Mouse (Mus musculus): ENCODE measurements around the gene Pitx3.
"Not testable (repeated sequence)": the region's sequence is repeated elsewhere in the genome, so short reads cannot be mapped to it uniquely, and the experiment has no call there.

Gene Pitx3

DNA sequence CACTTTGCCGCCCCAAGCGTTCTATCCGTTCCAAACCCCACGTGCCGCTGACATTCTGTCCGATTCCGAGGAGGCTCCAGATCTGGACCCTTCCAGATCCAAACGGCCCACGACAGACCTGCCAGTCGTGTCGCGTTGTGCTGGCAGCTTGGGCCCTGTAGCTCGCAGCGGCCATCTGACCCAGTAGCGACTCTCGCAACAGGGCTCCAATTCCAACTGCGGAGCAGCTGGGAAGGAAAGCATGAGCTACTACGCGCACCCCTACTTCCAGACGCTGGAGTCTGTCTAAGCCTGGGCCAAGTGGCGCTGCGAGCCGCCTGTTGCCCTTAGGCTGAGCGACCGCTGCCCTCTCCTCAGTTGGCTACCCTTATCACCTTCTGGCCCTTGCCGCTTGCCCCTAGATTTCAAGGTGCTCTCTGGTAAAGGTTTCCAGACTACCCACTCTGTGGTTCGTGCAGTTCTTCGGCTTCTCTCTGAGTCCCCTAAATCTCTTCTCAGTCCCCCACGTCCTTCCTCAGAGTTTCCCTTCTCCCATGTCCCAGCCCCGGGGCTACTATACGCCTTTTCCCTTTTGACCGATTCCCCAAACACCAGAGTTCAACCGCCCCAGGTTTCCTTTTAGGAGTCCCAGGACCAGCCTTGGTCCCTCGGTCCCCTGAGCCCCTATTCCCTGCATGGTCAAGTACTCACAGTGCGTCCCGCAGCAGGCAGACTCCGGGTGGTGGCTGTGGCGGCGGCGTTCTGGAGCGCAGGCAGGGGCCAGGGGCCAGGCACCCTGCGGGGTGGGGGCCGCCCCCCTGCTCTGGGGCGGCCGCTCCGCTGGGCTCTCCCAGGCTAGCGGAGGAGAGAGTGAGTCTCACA, at the start of gene Pitx3:
Gene Pitx3 (minus strand): TSS at position 816 of the 861 bp plus-strand sequence.
- no peak for DNase-seq (ENCODE audit: low read depth, low spot score)

DNA sequence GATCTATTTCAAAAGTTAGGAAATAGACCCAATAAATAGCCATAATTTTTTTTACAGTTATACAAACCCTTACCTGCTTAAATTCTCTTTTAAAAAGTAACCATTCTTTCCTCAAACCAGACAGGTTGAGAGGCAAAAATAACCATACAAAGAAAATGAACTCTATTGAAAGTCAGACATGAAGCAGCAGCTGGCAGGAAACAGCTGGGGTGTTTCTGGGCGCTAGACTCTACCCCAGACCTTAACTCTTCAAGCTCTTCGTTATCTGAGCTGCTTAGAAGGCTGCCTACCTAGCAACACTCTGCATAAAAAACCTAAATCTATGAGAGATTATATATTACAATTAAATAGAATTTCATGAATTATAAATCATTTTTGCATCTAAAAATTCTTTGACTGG, 39.1 kb upstream of the Pitx3 start:
- DNase-seq (ENCODE audit: low read depth, low spot score), result no peak

DNA sequence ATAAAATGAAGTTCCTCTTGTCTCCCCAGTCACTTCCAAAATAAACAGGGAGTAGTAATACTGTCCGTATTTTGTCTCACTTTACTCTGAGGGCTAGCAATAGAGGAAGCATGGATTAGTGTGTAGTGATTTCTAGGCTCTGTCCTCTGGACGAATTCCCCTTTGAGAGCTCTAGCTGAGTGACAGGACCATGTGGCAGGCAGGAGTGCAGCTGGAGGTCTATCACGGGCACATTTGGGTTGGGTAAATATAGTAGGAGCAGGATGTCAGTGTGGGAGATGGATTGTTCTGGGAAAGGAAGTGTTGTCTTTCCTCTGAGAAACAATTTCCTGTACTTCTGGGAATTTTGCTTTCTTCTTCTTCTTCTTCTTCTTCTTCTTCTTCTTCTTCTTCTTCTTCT, 38.5 kb upstream of the Pitx3 start:
- DNase-seq (ENCODE audit: low read depth, low spot score), result no peak

DNA sequence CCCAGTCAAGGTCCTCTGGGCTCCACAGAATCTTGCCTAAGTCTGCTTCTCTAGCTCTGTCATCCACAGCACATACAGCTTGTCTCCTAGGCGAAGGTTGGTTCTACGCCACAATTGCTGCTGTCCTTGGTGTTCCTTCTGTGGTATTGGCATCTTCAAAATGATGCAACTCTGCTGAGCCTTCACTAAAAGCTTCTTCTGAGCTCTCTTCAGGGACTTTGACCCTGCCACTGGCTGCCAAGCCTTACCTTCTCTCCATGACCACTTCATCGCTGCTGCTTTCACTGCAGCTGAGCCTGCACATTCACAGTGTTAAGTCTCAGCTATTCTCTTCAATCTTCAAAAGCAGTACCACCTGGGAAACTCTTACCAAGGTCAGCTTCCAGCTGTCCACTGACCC, 34.1 kb upstream of the Pitx3 start:
- DNase-seq (ENCODE audit: low read depth, low spot score), result no peak

DNA sequence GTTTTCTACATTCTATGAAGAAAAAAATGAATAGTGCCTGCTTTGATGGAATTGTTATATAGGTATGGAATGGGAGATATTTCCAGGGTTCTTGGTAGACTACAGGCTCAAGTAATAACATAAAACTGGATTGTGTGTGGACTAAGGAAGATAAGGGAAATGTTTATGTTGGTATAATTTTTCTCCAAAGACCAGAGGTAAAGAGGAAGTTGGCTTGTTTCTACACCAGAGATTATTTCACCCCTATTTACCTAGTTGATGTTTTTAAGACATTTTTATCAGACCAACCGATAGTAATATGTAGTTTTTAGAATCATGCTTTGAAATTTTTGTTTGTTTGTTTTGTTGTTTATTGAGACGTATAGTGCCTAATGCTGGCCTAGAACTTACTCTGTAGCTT, 32.1 kb upstream of the Pitx3 start:
- no peak for DNase-seq (ENCODE audit: low read depth, low spot score)

DNA sequence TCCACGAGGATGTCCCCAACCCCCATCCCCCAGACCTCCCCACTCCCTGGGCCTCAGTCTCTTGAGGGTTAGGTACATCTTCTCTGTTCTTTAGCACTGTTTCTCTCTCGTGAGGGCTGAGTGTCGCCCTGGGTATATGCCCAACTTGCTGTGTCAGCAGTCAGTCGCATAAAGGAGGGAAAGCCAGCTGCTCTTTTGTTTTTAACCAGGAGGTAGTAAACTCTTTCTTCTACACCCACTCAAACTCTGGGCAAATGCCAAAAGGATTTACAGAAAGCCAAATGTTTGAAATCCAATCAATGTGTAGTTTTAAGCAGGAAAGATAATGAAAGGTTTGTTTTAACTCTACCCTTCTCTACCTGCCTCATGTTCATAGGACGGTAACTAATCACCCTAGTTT, 28.9 kb upstream of the Pitx3 start:
- no peak for DNase-seq (ENCODE audit: low read depth, low spot score)

DNA sequence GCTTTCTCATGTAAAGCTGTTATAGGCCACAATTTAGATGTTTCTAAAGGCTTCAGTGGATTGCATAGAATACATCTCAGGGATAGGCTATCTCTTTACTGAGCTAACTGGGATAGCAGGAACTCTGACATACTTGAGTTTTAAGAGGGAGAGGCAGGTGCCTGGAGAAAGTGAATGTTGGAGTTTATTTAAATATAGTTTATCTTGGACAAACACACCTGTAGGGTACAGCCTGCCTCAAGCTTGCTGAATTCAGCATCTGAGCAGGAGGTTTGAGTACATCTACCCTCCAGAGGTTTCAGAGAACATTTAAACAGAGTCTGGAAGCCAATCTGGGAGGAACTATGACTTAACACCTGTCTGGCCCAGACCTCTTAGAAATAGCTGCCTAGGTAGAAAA, 27.0 kb upstream of the Pitx3 start:
- DNase-seq (ENCODE audit: low read depth, low spot score), result no peak

DNA sequence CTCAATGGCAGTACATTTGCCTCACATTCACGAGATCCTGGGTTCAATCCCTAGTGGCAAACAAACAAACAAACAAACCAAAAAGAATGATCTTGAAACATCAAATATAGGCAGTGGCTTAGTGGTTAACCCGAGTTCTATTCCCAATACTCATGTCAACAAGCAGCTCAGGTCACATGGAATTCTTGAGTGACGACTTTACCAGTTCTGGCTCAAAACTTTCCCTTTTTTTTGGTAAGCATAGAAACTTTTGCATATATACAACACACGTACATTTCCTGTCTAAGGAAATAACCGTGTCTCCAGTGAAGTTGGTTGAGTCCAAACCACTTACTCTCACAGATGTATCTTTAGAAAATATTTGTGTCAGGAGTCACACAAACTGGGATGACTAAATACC, 24.4 kb upstream of the Pitx3 start:
- DNase-seq (ENCODE audit: low read depth, low spot score), result no peak

DNA sequence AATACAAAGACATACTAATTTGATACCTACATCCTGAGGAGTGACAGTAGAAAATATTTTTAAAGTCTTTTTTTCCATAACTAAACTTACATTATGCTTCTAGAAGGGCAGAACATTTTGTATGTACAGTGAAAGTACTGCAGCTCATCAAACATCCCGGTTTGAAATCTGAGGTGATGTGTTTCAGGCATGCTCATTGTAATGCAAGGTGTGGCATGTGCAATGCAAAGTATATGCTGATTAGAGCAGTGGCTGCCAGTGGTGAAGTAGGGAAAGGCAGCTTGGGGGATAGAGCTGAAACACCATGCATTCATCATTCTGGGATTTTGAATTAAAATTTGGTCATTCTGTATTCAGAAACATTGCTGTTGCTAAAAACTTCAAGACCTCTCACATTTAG, 21.8 kb upstream of the Pitx3 start:
- no peak for DNase-seq (ENCODE audit: low read depth, low spot score)

DNA sequence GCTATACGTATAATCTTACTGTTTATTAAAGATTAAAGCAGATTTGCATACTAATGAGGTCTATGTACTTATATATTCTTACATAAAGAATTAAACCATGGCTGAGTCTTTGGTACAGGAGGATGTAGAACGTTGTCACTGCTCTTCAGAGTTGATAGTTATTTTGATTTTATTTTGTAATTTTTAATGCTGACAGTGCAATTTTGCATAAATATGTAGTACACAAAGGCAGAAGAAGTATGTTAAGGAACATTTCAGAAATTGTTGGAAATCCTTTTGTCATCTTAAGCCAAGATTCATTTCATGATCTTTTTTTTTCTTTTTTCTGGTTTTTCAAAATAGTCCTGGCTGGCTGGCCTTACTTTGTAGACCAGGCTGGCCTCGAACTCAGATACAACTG, 21.3 kb upstream of the Pitx3 start:
- DNase-seq (ENCODE audit: low read depth, low spot score), result no peak

DNA sequence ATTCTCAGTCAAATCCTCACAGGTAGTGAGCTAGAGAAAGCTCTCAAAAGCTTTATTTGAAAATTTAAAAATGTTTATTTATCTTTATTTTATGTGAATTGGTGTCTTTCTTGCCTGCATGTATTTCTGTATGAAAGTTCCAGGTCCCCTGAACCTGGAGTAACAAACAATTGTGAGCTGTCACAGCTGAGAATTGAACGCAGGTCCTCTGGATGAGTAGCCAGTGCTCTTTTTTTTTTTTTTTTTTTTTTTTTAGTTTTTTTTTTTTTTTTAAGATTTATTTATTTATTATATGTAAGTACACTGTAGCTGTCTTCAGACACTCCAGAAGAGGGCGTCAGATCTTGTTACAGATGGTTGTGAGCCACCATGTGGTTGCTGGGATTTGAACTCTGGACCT, 19.0 kb upstream of the Pitx3 start:
- not testable (repeated sequence) for DNase-seq (ENCODE audit: low read depth, low spot score)

DNA sequence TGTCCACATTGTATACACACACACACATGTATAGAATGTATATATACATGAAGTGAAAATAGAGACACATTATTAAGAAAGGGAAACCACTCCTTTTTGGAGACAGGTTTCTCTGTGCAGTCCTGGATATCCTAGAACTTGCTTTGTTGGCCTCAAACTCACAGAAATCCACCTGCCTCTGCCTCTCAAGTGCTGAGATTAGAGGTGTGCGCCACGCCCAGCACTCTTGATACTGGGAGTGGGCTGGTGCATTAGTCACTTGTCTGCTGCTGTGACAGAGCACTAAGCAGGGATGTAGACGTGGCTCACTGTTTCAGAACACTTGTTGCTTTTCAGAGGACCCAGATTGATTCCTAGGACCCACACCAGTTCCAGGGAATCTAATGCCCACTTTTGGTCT, 17.8 kb upstream of the Pitx3 start:
- DNase-seq (ENCODE audit: low read depth, low spot score), result no peak

DNA sequence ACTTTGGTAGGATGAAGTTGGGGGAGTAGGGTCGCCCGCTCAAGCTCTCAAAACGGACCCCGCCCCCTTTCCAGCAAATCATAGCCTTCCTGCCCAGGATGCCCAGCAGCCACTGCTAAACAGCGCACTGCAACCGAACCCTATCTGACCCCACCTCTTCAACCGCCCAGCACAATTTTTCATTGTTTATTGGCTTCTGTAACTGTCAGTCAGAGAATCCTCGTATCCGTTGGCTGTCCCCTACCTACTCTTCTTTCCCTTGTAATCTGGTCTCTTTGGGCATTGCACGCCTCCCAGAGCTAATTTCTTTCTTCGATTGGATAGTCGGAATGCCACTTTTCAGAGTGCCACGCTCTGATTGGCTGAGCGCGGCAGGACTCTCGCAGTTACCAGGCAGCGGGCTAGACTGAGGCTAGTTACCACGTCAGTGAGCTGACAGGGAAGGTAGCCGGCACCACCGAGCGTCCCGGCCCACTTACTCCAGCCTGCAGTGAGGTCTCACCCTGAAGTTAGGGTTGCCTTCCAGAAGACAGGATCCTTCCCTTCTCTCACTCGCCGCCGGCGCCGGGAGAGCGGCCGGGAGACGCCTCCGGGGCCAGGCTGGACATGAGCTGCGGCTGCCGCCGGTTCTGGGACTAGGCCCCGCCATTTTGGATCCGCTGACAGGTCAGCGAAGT, 4.1 kb upstream of the Pitx3 start, which contains the start of gene Gbf1:
Gene Gbf1 (plus strand): TSS at position 383 of the 677 bp plus-strand sequence.
- peak; percentile 98 for DNase-seq (ENCODE audit: low read depth, low spot score)

DNA sequence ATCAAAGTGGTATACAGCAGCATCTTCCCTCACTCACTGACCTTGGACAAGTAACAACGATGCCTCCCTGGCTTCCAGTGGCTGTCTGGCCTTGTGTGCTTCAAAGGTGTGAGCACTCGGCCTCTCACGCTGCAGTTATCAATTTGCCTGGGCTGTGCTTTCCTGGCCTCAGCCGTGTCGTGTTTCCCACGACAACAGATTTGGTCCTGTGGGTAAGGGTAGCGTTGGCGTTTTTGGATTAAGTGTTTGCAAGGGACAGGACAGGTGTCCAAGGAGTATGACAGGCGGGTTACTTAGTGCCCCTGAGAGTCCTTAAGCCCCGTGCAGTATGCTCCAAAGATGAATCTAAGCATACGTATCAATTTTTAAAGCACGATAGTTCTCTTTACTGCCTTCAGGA, 965 bp upstream of the Pitx3 start:
- no peak for DNase-seq (ENCODE audit: low read depth, low spot score)

DNA sequence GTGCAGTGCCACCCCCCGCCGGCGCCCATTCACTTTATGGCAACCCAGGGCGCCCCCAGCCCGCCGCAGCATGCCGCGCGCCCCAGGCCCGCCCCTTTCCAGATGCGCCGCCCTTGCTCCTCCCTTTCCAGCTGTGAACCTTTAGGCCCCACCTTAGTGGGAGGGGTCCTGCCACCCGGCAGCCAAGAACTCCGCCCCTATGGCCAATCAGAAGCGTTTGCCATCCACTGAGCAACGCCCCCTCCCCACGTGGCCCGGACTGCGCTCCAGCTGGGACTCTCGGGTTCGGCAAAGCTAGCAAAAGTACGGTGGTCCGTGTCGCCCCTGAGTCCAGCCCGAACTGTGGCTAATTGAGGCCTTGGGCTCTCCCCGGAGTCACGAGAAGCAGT, 240 bp upstream of the Pitx3 start:
- no peak for DNase-seq (ENCODE audit: low read depth, low spot score)

DNA sequence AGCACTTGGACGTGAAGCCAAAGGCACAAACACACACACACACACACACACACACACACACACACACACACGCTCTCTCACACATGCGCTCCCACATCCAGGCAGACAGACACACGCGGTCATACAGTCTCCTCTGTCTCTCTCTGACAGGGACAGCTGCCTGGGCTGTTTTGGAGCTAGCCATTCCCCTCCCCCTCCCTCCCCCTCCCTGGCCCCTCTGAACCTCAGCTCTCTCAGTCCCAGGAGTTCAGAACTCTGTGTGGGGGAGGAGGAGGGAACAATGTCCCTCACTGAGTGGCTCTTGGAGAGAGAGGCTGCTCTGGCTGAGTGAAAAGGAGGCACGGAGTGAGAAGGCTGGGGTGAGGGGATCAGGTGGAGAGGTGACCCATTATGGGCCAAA, 7.0 kb downstream of the Pitx3 start:
- no peak for DNase-seq (ENCODE audit: low read depth, low spot score)

DNA sequence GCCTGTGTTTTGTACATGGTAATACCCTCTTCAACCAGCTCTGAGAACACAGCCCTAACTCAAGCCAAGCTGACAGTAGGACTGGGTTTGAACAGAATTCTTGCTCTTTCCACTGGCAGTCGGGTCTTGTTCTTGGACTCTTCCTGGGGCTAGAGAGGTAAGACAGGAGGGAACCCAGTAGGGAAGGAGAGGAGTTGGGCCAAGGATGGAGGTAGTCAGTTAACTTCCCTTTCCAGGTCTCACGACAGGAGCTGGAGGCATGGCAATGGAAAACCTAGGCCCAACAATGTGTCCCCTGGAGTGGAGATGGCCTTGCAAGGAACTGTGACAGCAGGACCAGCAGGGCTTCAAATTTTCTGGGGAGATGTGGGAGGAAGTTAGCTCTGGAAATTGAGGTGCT, 7.8 kb downstream of the Pitx3 start:
- DNase-seq (ENCODE audit: low read depth, low spot score), result no peak

DNA sequence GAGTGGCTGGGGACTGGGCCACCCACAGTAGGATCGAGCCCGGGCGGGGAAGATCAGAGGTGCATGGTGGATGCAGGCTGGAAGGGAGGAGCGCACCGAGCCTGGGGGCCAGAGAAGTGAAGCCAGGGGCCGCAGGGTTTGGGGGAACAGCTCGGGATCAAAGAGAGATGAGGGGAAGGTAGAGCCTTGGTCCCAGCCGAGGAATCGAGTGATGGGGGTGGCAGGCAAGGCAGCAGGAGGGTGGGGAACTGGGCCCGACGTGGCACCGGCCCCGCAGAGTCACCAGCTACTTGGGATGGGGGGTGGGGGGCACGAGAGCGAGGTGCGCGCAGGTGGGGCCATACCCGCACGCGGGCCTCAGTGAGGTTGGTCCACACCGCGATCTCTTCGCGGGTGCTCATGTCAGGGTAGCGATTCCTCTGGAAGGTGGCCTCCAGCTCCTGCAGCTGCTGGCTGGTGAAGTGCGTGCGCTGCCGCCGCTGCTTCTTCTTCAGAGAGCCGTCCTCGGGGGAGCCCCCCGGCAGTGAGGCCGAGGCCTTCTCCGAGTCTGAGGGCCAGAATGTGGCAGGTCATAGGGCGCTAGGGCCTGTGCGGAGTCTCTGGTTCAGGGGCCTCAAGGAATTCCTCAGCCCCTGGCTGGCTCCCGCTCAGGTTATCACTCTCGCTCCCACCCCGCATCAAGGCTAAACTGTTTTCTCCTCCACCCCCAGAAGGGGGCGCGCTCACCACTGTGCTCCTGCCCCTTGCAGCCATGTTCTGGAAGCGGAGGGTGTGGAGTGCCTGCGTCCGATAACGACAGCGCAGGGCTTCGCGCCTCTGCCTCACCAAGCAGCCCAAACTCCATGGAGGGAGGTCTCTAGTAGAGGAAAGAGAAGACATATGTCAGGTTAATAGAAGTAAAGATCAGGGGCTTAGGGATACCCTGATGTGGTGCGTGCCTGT, 11.2 kb downstream of the Pitx3 start:
- no peak for DNase-seq (ENCODE audit: low read depth, low spot score)

DNA sequence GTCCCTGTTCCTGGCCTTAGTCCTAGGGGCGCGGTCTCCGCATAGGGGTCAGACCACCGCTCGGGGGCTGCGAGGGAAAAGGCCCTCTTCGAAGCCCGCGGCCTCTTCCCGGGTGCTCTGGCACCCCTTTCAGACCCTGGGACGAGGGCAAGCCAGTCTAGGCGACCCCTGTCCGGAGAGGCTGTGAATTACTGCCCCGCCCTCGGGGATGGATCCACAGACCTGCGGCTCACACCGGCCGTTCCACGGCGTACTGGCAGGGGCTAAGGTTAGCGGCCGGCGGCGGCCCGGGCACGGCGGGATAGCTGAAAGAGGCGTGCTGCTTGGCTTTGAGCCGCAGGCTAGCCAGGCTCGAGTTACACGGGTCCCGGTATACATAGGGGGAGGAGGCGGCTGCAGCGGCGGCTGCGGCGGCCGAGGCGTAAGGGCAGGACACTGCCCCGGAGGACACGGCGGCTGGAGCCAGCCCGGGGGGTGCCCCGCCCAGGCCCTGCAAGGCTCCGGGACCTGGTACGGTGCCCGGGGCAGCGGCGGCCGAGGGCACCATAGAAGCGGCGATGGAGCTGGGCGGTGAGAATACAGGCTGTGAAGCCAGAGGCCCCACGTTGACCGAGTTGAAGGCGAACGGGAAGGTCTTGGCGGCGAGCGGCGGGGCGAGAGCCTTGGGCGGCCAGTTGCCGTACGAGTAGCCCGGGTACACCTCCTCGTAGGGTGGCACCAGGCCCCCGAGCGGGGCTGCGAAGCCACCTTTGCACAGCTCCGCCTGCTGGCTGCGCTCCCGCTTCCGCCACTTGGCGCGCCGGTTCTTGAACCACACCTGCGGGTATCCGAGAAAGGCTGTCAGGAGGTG, 12.1 kb downstream of the Pitx3 start:
- DNase-seq (ENCODE audit: low read depth, low spot score), result no peak

DNA sequence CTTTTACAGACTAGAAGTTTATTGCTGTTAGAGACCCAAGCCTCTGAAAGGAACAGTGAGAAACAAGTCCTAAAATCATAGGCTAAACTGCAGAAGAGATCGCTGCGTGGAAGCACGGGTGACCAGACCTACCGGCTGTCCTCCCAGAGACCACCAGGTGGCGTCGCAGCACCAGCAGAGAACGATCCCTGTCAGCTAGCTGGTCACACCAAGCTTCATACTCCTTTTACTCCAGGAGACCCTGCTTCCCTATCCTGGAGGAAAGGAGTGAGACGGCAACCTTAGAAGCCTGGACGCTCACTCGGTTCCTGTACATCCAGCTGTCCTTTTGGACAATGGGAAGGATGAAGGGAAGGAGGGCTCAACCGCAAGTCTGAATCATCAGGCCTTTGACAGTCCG, 12.8 kb downstream of the Pitx3 start:
- peak; percentile 61 for DNase-seq (ENCODE audit: low read depth, low spot score)

DNA sequence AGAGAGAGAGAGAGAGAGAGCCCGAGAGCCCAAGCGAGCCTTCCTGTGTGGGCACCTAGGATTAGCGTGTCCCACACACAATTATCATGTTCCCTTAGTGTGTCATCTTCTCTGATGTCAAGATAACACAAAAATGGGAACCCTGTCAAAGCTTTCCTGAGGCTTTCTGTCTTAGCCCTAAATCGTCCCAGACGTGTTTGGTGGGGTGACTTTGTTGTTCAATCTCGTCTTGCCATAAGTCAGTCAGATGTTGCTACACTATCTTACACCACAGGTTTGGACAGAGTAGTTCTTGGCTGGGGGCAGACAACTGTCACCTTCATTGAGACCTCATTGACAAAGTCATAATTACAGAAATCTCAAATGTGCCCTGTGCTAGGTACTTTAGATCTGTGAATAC, 15.5 kb downstream of the Pitx3 start:
- no peak for DNase-seq (ENCODE audit: low read depth, low spot score)
